Mouse (Mus musculus) myocyte (in vitro differentiated cells): ENCODE data around the gene Actr3.
"Not testable (repeated sequence)": the region's sequence is repeated elsewhere in the genome, so short reads cannot be mapped to it uniquely, and the experiment has no call there.

Experiments used
- MAX ChIP-seq: IDR thresholded peaks from one replicate; pipeline ENCODE4 v1.6.1; 2011; ENCODE audit warnings: low read depth, mild to moderate bottlenecking, control low read depth
- POLR2A ChIP-seq: IDR thresholded peaks from one replicate; pipeline ENCODE4 v1.6.1; 2011; ENCODE audit warnings: low read depth, mild to moderate bottlenecking, control low read depth, moderate library complexity; ENCODE audit not compliant: insufficient read length

DNA sequence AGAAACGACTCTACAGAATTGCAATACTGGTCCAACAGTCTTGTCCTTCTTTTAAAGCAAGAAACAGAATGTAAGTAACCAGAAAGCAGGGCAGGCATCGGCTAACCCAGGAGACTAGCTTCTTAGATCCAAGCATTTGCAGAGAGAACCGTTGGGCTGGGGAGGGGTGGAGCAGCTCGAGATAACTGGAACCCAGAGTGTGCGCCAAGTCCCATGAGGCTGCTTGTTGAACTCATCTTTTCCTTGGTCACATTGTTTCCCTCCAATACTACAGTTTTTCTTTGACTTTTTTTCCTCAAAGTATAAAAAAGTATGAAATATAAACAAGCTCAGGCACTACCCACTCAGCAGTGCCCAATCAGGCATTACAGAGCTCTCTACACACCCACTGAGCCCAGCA lies 42.2 kb downstream of the Actr3 start:
- TF ChIP-seq POLR2A, MAX: not testable (repeated sequence)
